Mouse (Mus musculus): ENCODE measurements around the gene Cdr2l.

GRCm38 (mm10) chr11:115400126-115400525 is 18.4 kb downstream of the Cdr2l start:
- TF ChIP-seq POLR2A (IDR thresholded peaks at IDR 0.05; ENCODE audit: insufficient read depth, low read depth, low read length), result no peak
- no peak for TF ChIP-seq CTCF (IDR thresholded peaks at IDR 0.05)

All from heart, adult 2 months (tissue).